In the genomic region with DNA sequence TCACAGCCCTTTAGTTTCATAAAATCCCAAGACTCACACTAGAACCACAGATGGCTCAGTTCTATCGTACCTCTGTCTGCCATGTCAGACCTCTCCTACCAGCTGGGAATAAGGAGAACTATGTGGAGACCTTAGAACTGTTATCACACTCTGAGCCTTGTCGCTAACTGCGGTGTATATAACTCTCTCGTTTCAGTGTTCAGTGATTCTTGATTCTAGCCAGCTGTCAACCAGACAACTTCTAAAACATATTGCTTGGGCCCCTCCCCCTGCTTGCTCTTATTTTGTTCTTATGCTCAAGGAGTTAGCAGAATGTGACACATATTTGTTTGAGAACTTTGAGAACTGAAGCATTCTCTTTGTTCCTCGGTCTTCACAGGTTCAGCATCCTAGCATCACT, we compare ENCODE assay signal across 22 mouse cellular contexts.
DNase-seq lines count a peak whose midpoint lies in the region; ATAC-seq and TF ChIP-seq lines count a peak whose summit lies in the region.
"Had no signal": no experiment of that assay in that cellular context is flagged by ENCODE, and none has a peak within 500 bp of the region (broad histone marks: within the 10 kb centered on the region; RNA-seq: fewer than 3 reads in every experiment).

No protein-coding gene starts in this region.

- TF ChIP-seq CTCF in kidney, postnatal 0 days (IDR thresholded peaks at IDR 0.05; ENCODE audit: low read depth), result no peak
- TF ChIP-seq CTCF in lung, embryonic 14.5 days (IDR thresholded peaks at IDR 0.05; ENCODE audit: low read depth), result no peak
- TF ChIP-seq CTCF in lung, postnatal 0 days (IDR thresholded peaks at IDR 0.05), result no peak

- H3K9me3 ChIP-seq in kidney, postnatal 0 days (replicated peaks; ENCODE audit: low read length), result no peaks in the 10 kb centered on the region
- H3K9me3 ChIP-seq in kidney, embryonic 16.5 days (ENCODE audit: low read length), result no peaks in the 10 kb centered on the region
- H3K9me3 ChIP-seq in lung, embryonic 14.5 days (ENCODE audit: low read depth, low read length), result no peaks in the 10 kb centered on the region
- H3K9me3 ChIP-seq in lung, postnatal 0 days (ENCODE audit: low read length), result no peaks in the 10 kb centered on the region
- H3K9me3 ChIP-seq: embryonic facial prominence, embryonic 13.5 days; embryonic facial prominence, embryonic 15.5 days; forebrain, embryonic 10.5 days; forebrain, embryonic 12.5 days had no signal

- H3K9ac ChIP-seq in kidney, postnatal 0 days (ENCODE audit: low read depth, low read length), result no peak overlapping the region
- H3K9ac ChIP-seq in kidney, embryonic 16.5 days (replicated peaks; ENCODE audit: low read length), result no peak overlapping the region
- H3K9ac ChIP-seq in lung, embryonic 14.5 days, result no peak overlapping the region
- H3K9ac ChIP-seq in lung, postnatal 0 days (replicated peaks; ENCODE audit: low read depth), result no peak overlapping the region
- H3K9ac ChIP-seq: embryonic facial prominence, embryonic 13.5 days; embryonic facial prominence, embryonic 15.5 days; forebrain, embryonic 12.5 days had no signal

- no peak overlapping the region for H3K27ac ChIP-seq in kidney, postnatal 0 days
- no peak overlapping the region for H3K27ac ChIP-seq in kidney, embryonic 16.5 days (ENCODE audit: low read length)
- H3K27ac ChIP-seq in lung, embryonic 14.5 days (ENCODE audit: low read depth), result no peak overlapping the region
- H3K27ac ChIP-seq in lung, postnatal 0 days (ENCODE audit: low read length), result no peak overlapping the region
- H3K27ac ChIP-seq: embryonic facial prominence, embryonic 13.5 days; embryonic facial prominence, embryonic 15.5 days; forebrain, embryonic 10.5 days; forebrain, embryonic 12.5 days had no signal

- ATAC-seq in kidney, postnatal 0 days (replicated peaks; ENCODE audit: low FRiP score, low read depth), result no peak
- no peak for ATAC-seq in kidney, embryonic 16.5 days (ENCODE audit: low FRiP score, low TSS enrichment)
- peak; percentile 90 for ATAC-seq in lung, embryonic 14.5 days (ENCODE audit: insufficient read depth)
- peak; percentile 33; the same call in 1 of the 2 replicates for ATAC-seq in lung, postnatal 0 days
- ATAC-seq: forebrain, embryonic 14.5 days had no signal

- H3K4me2 ChIP-seq in kidney, postnatal 0 days (ENCODE audit: low read length), result no peak overlapping the region
- no peak overlapping the region for H3K4me2 ChIP-seq in kidney, embryonic 16.5 days (replicated peaks; ENCODE audit: low read depth, low read length)
- H3K4me2 ChIP-seq in lung, embryonic 14.5 days, result no peak overlapping the region
- no peak overlapping the region for H3K4me2 ChIP-seq in lung, postnatal 0 days (replicated peaks; ENCODE audit: low read depth, low read length)
- H3K4me2 ChIP-seq: embryonic facial prominence, embryonic 13.5 days; embryonic facial prominence, embryonic 15.5 days; forebrain, embryonic 12.5 days had no signal

- no peaks in the 10 kb centered on the region for H3K27me3 ChIP-seq in kidney, postnatal 0 days (ENCODE audit: insufficient read depth, low read length)
- H3K27me3 ChIP-seq in kidney, embryonic 16.5 days (ENCODE audit: insufficient read depth, low read length), result no peaks in the 10 kb centered on the region
- no peaks in the 10 kb centered on the region for H3K27me3 ChIP-seq in lung, embryonic 14.5 days (ENCODE audit: insufficient read depth, low read length)
- H3K27me3 ChIP-seq in lung, postnatal 0 days (replicated peaks; ENCODE audit: insufficient read depth, low read length), result no peaks in the 10 kb centered on the region
- H3K27me3 ChIP-seq: embryonic facial prominence, embryonic 13.5 days; embryonic facial prominence, embryonic 15.5 days; forebrain, embryonic 12.5 days had no signal

- no peak overlapping the region for H3K4me3 ChIP-seq in kidney, postnatal 0 days (replicated peaks; ENCODE audit: low read depth, low read length)
- H3K4me3 ChIP-seq in kidney, embryonic 16.5 days (ENCODE audit: low read length), result no peak overlapping the region
- no peak overlapping the region for H3K4me3 ChIP-seq in lung, embryonic 14.5 days (ENCODE audit: low read depth, low read length)
- H3K4me3 ChIP-seq in lung, postnatal 0 days (ENCODE audit: low read depth, low read length), result no peak overlapping the region
- H3K4me3 ChIP-seq: embryonic facial prominence, embryonic 13.5 days; embryonic facial prominence, embryonic 15.5 days; erythroblast, embryonic 14.5 days; forebrain, embryonic 10.5 days; forebrain, embryonic 12.5 days had no signal

- no peak for TF ChIP-seq EP300 in lung, postnatal 0 days (IDR thresholded peaks at IDR 0.05)

- no peaks in the 10 kb centered on the region for H3K36me3 ChIP-seq in kidney, postnatal 0 days (ENCODE audit: insufficient read depth, low read length)
- no peaks in the 10 kb centered on the region for H3K36me3 ChIP-seq in kidney, embryonic 16.5 days (ENCODE audit: insufficient read depth, low read length)
- no peaks in the 10 kb centered on the region for H3K36me3 ChIP-seq in lung, embryonic 14.5 days (ENCODE audit: insufficient read depth)
- H3K36me3 ChIP-seq in lung, postnatal 0 days (ENCODE audit: insufficient read depth, low read length), result no peaks in the 10 kb centered on the region
- H3K36me3 ChIP-seq: embryonic facial prominence, embryonic 13.5 days; embryonic facial prominence, embryonic 15.5 days; forebrain, embryonic 10.5 days; forebrain, embryonic 12.5 days had no signal

- DNase-seq in kidney, postnatal 0 days (ENCODE audit: low spot score), result peak; percentile 12
- peak; percentile 76 for DNase-seq in lung, embryonic 14.5 days
- DNase-seq in lung, postnatal 14 days, result no peak
- DNase-seq in lung, postnatal 0 days (ENCODE audit: low spot score), result peak; percentile 22
- no peak for DNase-seq in lung, adult 18-20 months
- DNase-seq: adrenal gland, adult 2 months; adrenal gland, postnatal 10 days; adrenal gland, postnatal 25 days; cerebellum, adult 11 months; cerebellum, adult 18-20 months; cerebellum, adult 8-10 months; cerebellum, adult 9-11 months; cerebellum, postnatal 14 days; cerebellum, postnatal 36 days; embryo, embryonic 11 days had no signal

- no peaks in the 10 kb centered on the region for H3K4me1 ChIP-seq in kidney, postnatal 0 days (replicated peaks; ENCODE audit: insufficient read depth, low read length)
- no peaks in the 10 kb centered on the region for H3K4me1 ChIP-seq in kidney, embryonic 16.5 days (ENCODE audit: insufficient read depth, low read length)
- no peaks in the 10 kb centered on the region; the same call in 1 of the 2 replicates for H3K4me1 ChIP-seq in lung, embryonic 14.5 days (ENCODE audit: insufficient read depth)
- H3K4me1 ChIP-seq in lung, postnatal 0 days (ENCODE audit: insufficient read depth, low read depth, low read length), result no peaks in the 10 kb centered on the region
- H3K4me1 ChIP-seq: embryonic facial prominence, embryonic 13.5 days; embryonic facial prominence, embryonic 15.5 days; forebrain, embryonic 10.5 days; forebrain, embryonic 12.5 days had no signal

- WGBS in kidney, postnatal 0 days, result 46% methylated on average over 5 of the region's 5 CpGs
- 64% methylated on average over 5 of the region's 5 CpGs for WGBS in kidney, embryonic 16.5 days
- 33% methylated on average over 5 of the region's 5 CpGs for WGBS in lung, embryonic 14.5 days
- 44% methylated on average over 5 of the region's 5 CpGs for WGBS in lung, postnatal 0 days

Comparison
In these comparisons a context has a peak if more than half of its experiments do, and no peak if none do; other contexts are left out.
1. DNase-seq: peak in kidney, postnatal 0 days (single experiment), lung, embryonic 14.5 days (single experiment) and lung, postnatal 0 days (single experiment); none in lung, postnatal 14 days (single experiment) and lung, adult 18-20 months (0 of 2).
2. ATAC-seq: peak in lung, embryonic 14.5 days (single experiment) and lung, postnatal 0 days (single experiment); none in kidney, postnatal 0 days (single experiment) and kidney, embryonic 16.5 days (single experiment).